Mouse (Mus musculus): ENCODE measurements at regions not wholly inside any gene's neighbourhood (a gene's known extent, or its start where the extent isn't known, plus 50 kb on each side); places are given as distances from the start of the nearest gene placed in this dataset.

DNA sequence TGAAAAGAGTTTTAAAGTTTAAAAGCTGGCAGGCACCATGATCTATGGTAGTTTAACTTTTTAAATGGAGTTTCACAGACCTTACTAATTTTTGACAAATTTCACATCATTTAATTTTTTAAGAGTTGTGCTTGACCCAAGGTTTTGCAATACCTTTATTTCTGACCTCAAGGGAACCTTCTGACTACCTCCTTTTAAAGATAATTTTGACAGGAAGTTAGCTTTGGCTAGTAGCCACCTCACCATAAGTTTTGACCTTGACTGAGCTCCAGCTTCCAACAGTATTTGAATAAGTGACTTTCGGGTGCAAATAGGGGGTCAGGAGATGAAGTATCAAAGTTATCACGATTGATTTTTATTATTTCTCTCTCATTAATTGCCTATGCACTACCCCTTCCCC, 149.9 kb downstream of the Rpl36a-ps1 start:
- ATAC-seq (ENCODE audit: insufficient number of reproducible peaks, low FRiP score, low TSS enrichment): no peak

DNA sequence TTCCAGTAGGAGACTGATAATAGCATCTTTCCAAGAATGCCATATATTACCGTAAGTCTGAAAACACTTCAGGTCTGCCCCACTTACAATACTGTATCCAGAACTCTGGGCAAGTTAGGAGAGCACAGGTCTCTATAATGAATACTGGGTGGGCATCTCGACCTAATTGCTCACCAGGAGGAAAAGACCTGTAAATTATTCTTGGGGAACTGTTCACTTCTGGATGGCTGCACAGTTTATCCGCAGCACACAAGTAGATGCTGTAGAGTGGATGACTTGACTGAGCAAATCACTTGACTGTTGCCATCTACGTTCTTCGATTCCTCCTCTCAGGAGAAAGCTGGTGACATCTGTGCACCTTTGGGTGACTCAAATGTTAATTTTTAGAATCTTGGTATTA, 159.8 kb downstream of the Rpl36a-ps1 start:
- no peak for ATAC-seq (ENCODE audit: insufficient number of reproducible peaks, low FRiP score, low TSS enrichment)

DNA sequence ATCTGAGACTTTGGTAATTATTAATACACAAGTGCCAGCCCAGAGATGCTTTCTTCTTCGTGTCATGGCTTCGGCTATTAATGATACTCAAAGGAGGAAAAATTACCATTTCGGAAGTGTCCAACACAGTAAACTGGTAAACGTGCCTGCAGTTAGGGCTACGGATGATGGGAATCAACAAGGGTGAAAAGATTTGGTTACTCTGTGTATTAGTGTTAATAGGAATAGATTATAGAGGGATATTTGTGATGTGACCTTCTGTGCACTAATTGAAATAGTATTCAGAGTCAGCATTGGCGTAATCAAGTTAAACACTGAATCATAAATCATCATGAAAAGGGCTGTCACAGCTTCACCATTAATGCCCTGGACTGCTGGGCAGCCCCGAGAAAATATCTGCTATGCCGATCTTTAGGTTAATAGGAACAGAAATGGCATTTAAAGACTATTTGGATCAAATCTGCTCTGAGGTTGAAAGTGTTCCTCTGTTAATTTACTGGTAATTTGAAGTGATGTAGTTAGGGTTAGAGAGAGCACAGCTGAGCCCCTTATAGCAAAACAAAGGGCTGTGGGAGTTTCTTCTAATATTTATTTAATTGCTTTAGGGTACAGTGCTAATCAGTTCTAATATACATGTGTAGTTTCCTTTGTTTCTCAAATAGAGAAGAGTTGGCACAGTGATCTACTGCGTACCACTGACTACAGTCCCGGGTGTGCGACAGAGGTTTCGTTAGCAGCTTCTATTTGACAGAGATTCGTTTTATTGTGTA, 160.7 kb downstream of the Rpl36a-ps1 start:
- no peak for ATAC-seq (ENCODE audit: insufficient number of reproducible peaks, low FRiP score, low TSS enrichment)

DNA sequence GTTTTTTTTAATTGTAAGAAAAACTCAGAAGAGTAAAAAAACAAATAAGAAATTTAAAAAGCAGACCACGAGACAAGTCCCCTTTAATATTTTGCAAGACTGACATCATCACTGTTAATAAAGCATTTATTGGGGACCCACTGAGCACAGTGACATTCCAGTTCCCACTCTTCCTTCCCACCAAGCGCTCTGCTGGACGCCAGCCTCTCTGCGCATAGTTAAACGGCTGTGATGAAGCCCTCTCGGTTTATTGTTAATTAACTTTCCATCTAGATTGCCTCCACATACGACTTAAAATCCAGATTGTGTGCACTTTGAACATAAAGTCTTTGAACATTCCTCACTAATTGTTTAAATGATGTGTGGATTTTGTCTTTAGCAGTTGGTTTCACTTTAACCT, 161.7 kb downstream of the Rpl36a-ps1 start:
- ATAC-seq (ENCODE audit: insufficient number of reproducible peaks, low FRiP score, low TSS enrichment): no peak

GRCm38 (mm10) chr14:98829958-98830633, 164.0 kb downstream of the Rpl36a-ps1 start:
- ATAC-seq (ENCODE audit: insufficient number of reproducible peaks, low FRiP score, low TSS enrichment): no peak

DNA sequence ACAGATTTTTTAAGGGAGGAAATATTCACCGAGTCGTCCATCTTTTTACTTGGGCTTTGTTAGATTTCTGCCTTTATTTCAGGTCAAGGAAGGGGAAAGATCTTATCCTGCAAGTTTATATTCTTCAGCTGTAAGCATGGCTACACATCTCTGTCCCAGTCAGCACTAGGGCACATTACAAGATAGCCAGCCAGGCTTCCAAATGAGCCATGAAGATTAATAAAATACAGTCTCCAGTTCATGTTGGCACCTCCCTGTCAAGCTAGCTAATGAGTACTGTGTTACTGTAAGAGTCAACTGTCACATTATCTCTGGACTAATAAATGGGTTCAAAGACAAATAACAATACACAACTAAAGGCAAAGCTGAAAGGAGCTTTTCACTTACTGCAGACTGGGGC, 166.6 kb downstream of the Rpl36a-ps1 start:
- ATAC-seq (ENCODE audit: insufficient number of reproducible peaks, low FRiP score, low TSS enrichment): no peak

GRCm38 (mm10) chr14:98813657-98814056, 180.5 kb downstream of the Rpl36a-ps1 start:
- ATAC-seq (ENCODE audit: insufficient number of reproducible peaks, low FRiP score, low TSS enrichment): no peak

- ATAC-seq (ENCODE audit: insufficient number of reproducible peaks, low FRiP score, low TSS enrichment): no peak
These were observed 183.7 kb downstream of the Rpl36a-ps1 start for GRCm38 (mm10) chr14:98810259-98811042.

DNA sequence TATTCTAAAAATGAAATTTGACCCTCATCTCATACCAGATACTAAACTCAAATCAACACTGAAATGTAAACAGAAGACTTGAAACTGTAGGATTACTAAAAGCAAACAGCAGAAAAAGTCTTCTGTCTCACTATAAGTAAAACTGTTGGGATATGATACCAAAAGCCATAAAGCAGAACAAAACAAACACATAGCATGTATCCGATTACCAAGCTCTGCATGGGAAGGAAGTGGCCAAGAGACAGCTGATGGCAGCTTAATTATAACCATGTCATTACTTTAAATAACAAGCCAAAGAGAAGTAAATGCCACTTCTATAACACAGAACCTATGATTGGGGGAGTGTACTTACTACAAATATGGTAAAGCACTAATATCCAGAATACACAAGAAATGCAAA, 186.0 kb downstream of the Rpl36a-ps1 start:
- ATAC-seq (ENCODE audit: insufficient number of reproducible peaks, low FRiP score, low TSS enrichment): no peak

DNA sequence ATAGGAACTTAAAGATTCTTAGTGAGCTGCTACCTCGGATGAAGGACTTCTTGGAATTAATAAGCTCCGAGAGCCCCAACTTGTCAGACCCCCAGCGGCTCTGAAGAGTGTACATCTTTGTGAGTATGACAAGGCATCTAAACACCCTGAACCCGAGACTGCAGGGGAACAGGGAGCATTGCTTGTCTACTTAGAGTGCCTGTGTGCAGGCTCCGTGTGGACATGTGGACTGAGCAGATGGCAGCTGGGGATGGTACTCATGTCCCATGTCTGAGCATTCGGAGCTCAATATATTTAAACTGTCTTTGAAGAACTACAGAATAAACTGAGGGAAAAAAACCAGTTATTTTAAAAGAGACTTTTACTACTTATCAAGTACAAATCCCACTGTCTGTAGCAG, 189.1 kb downstream of the Rpl36a-ps1 start:
- no peak for ATAC-seq (ENCODE audit: insufficient number of reproducible peaks, low FRiP score, low TSS enrichment)

DNA sequence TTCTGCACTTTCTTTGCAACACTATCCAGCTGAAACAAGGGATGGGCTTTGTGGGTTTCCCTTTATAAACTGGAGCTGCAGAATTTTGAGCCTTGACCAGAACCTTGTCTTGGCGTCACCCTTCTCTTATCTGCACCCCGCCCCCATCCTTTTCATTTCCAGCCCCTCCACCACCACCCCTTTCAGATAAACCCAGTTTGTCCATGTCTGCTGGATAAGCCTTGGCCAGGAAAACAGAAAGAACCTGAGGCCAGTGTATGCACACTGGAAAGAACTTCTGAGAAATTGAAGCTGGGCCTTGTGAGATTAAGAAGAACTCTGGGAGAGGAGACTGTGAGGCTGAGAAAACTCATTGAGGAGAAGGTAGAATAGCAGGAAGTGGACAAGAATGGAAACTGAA, 192.8 kb downstream of the Rpl36a-ps1 start:
- ATAC-seq (ENCODE audit: insufficient number of reproducible peaks, low FRiP score, low TSS enrichment): no peak

GRCm38 (mm10) chr14:98791970-98792369, 202.1 kb downstream of the Rpl36a-ps1 start:
- no peak for ATAC-seq (ENCODE audit: insufficient number of reproducible peaks, low FRiP score, low TSS enrichment)

- ATAC-seq (ENCODE audit: insufficient number of reproducible peaks, low FRiP score, low TSS enrichment): no peak
These were observed 202.7 kb downstream of the Rpl36a-ps1 start for GRCm38 (mm10) chr14:98791232-98791906.

- ATAC-seq (ENCODE audit: insufficient number of reproducible peaks, low FRiP score, low TSS enrichment): no peak
These were observed 204.3 kb downstream of the Rpl36a-ps1 start for GRCm38 (mm10) chr14:98789794-98790193.

DNA sequence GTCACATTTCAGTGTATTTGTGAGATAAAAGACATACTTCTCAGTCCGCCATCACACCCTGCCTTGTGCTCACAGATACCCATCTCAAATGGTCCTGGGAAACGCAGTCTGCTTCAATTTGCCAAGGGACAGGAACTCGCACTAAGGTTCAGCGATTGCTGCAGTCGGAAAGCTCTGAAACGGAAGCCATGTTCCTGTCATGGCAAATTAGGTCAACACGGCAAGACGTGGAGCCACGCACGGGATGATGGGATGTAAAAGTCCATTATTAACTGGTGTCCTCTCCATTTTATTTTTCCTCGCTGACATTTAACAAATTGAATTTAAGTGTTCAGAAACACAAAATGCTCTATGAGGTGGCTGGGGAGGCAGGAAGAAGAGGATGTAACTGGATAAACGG, 212.4 kb downstream of the Rpl36a-ps1 start:
- no peak for ATAC-seq (ENCODE audit: insufficient number of reproducible peaks, low FRiP score, low TSS enrichment)

DNA sequence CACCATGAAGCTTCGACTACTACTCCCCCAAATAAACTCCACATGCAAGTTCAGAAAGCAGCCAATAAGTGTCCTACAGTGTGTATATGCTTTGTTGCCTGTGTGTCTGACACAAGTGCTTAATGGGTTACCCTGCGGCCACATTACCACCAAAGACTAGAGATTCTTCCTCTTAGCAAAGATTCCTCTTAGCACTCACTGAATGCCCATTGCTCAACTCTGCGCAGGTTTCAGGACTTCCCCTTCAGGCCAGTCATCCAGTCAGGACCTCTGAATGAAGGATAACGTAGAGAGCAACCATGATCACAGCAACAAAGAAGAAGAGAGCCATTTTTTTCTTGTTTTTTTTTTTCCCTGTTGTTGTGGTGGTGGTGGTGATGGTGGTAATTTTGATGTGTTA, 222.0 kb downstream of the Rpl36a-ps1 start:
- ATAC-seq (ENCODE audit: insufficient number of reproducible peaks, low FRiP score, low TSS enrichment): no peak

GRCm38 (mm10) chr14:98768845-98769244, 225.3 kb downstream of the Rpl36a-ps1 start:
- ATAC-seq (ENCODE audit: insufficient number of reproducible peaks, low FRiP score, low TSS enrichment): no peak

DNA sequence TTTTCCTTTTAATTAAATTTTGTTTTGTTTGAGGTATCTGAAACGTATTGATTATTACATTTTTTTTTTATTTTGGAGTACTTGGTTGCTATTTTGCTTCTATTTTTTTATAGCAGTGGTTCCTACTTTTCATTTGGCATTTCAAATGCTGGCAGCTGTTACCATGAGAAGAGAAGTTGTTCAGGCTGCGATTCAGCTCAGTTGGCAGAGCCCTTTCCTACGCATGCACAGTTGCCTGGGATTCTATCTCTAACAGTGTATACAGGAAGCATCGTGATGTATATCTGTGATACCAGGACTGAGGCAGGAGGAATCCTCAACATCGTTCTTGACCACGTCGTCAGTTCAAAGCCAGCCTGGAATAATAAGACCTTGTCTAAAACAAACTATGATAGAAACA, 226.6 kb downstream of the Rpl36a-ps1 start:
- no peak for ATAC-seq (ENCODE audit: insufficient number of reproducible peaks, low FRiP score, low TSS enrichment)

GRCm38 (mm10) chr14:98765358-98765757, 228.8 kb downstream of the Rpl36a-ps1 start:
- no peak for ATAC-seq (ENCODE audit: insufficient number of reproducible peaks, low FRiP score, low TSS enrichment)

DNA sequence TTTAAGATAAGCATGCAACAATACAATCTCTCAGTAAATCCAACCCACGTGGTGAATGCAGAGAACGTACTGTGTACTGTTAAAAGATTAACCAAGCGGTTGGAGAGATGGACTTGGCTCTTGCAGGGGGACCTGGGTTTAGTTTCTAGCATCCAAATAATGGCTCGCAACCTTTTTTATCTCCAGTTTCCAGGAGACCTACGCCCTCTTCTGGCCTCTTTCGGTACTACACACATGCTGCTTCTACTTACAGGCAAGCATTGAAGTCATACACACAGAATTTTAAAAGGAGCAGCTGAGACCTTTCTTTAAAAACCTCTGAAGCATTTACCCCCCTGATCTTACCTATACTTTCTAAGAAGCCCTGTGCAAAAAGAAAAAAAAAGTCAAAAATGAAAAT, 243.4 kb downstream of the Rpl36a-ps1 start:
- no peak for ATAC-seq (ENCODE audit: insufficient number of reproducible peaks, low FRiP score, low TSS enrichment)
